Comparison of ENCODE assay signal across 25 mouse cellular contexts in the genomic region with DNA sequence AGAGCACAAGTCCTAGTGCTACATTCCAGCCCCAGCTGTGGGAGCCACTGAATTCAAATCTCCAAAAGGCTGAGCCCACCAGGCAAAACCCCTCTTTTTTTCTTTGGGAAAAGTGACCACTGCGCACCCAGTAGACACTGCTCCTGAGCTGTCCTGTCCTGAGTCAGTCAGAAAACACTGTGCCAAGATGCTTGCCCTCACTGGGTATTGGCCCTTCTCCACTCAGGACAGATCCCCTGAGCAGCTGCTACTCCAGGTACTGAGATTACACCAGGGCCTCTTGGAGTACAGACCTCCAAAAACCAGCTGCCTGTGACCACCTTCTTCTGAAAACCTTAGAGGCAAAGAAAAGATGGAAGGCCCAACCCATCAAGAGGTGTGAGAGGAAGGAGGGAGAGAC. TPM values are rescaled to one million over a fixed set of nuclear protein-coding genes. Genes with fewer than 3 reads are reported as not detected.
DNase-seq lines count a peak whose midpoint lies in the region; ATAC-seq lines count a peak whose summit lies in the region.
"Had no signal": no experiment of that assay in that cellular context is flagged by ENCODE, and none has a peak within 500 bp of the region (broad histone marks: within the 10 kb centered on the region; RNA-seq: fewer than 3 reads in every experiment).

No protein-coding gene starts in this region.

- 92% methylated on average over 1 of the region's 1 CpGs for WGBS in forebrain, embryonic 13.5 days
- WGBS in forebrain, embryonic 14.5 days = 94% methylated on average over 1 of the region's 1 CpGs
- 88% methylated on average over 1 of the region's 1 CpGs for WGBS in heart, embryonic 13.5 days
- 100% methylated on average over 1 of the region's 1 CpGs for WGBS in midbrain, embryonic 11.5 days
- 100% methylated on average over 1 of the region's 1 CpGs for WGBS in midbrain, embryonic 15.5 days

- DNase-seq in forebrain, embryonic 14.5 days (ENCODE audit: low spot score) = no peak
- DNase-seq in heart, postnatal 4 days = no peak
- peak; percentile 6 for DNase-seq in midbrain, embryonic 11.5 days (ENCODE audit: low spot score, missing footprints)
- DNase-seq: adrenal gland, adult 2 months; adrenal gland, postnatal 14 days; cerebellum, adult 11-12 months; cerebellum, adult 9-11 months; cerebellum, postnatal 36 days; embryo, embryonic 11 days; gastrocnemius, postnatal 25 days; heart, adult 2 months; heart, postnatal 10 days; kidney, adult 11 months had no signal

- no peak for ATAC-seq in forebrain, embryonic 13.5 days
- no peak for ATAC-seq in forebrain, embryonic 14.5 days
- ATAC-seq in heart, embryonic 13.5 days (ENCODE audit: extremely low read depth, insufficient number of reproducible peaks, low FRiP score, low TSS enrichment) = no peak
- ATAC-seq in midbrain, embryonic 11.5 days (ENCODE audit: low FRiP score) = no peak
- no peak for ATAC-seq in midbrain, embryonic 15.5 days (replicated peaks)
- ATAC-seq: CD4-positive, CD25-positive, alpha-beta regulatory T cell, adult 4 months; forebrain, embryonic 15.5 days; hindbrain, embryonic 16.5 days; intestine, embryonic 15.5 days had no signal

- H3K27ac ChIP-seq in forebrain, embryonic 13.5 days = no peak overlapping the region
- no peak overlapping the region for H3K27ac ChIP-seq in forebrain, embryonic 14.5 days (ENCODE audit: low read depth, low read length)
- H3K27ac ChIP-seq in heart, embryonic 13.5 days (replicated peaks) = no peak overlapping the region
- H3K27ac ChIP-seq in midbrain, embryonic 11.5 days (ENCODE audit: low read depth, low read length) = no peak overlapping the region
- no peak overlapping the region for H3K27ac ChIP-seq in midbrain, embryonic 15.5 days
- H3K27ac ChIP-seq: forebrain, embryonic 10.5 days; forebrain, embryonic 15.5 days; heart, adult 2 months; heart, embryonic 15.5 days; hindbrain, embryonic 10.5 days; hindbrain, embryonic 13.5 days; intestine, embryonic 15.5 days had no signal

- H3K4me2 ChIP-seq in forebrain, embryonic 13.5 days = no peak overlapping the region
- no peak overlapping the region for H3K4me2 ChIP-seq in forebrain, embryonic 14.5 days (ENCODE audit: low read length)
- H3K4me2 ChIP-seq in heart, embryonic 13.5 days = no peak overlapping the region
- no peak overlapping the region for H3K4me2 ChIP-seq in midbrain, embryonic 11.5 days
- H3K4me2 ChIP-seq in midbrain, embryonic 15.5 days = no peak overlapping the region
- H3K4me2 ChIP-seq: forebrain, embryonic 15.5 days; heart, embryonic 11.5 days; heart, embryonic 15.5 days; hindbrain, embryonic 13.5 days; intestine, embryonic 15.5 days had no signal

- no peak overlapping the region for H3K4me3 ChIP-seq in forebrain, embryonic 13.5 days
- no peak overlapping the region for H3K4me3 ChIP-seq in forebrain, embryonic 14.5 days (ENCODE audit: low read depth, low read length)
- H3K4me3 ChIP-seq in heart, embryonic 13.5 days = no peak overlapping the region
- no peak overlapping the region for H3K4me3 ChIP-seq in midbrain, embryonic 11.5 days (ENCODE audit: low read depth, low read length)
- no peak overlapping the region for H3K4me3 ChIP-seq in midbrain, embryonic 15.5 days
- H3K4me3 ChIP-seq: forebrain, embryonic 10.5 days; forebrain, embryonic 15.5 days; heart, adult 2 months; heart, embryonic 15.5 days; hindbrain, embryonic 10.5 days; hindbrain, embryonic 13.5 days; intestine, embryonic 15.5 days had no signal

- H3K27me3 ChIP-seq in forebrain, embryonic 13.5 days = no peaks in the 10 kb centered on the region
- H3K27me3 ChIP-seq in forebrain, embryonic 14.5 days (replicated peaks; ENCODE audit: control insufficient read depth, insufficient read depth, low read length) = no peaks in the 10 kb centered on the region
- H3K27me3 ChIP-seq in heart, embryonic 13.5 days (replicated peaks) = no peaks in the 10 kb centered on the region
- peaks cover 12% of the 10 kb centered on the region for H3K27me3 ChIP-seq in midbrain, embryonic 11.5 days (ENCODE audit: control insufficient read depth, insufficient read depth, low read length)
- H3K27me3 ChIP-seq in midbrain, embryonic 15.5 days (replicated peaks) = no peaks in the 10 kb centered on the region
- H3K27me3 ChIP-seq: forebrain, embryonic 15.5 days; heart, embryonic 15.5 days; hindbrain, embryonic 13.5 days; intestine, embryonic 15.5 days had no signal

- H3K9ac ChIP-seq in forebrain, embryonic 13.5 days = 0 out of 2 replicates have a peak overlapping the region, but pooled peaks have one; percentile 4
- H3K9ac ChIP-seq in forebrain, embryonic 14.5 days (ENCODE audit: low read length) = no peak overlapping the region
- H3K9ac ChIP-seq in heart, embryonic 13.5 days = 0 out of 2 replicates have a peak overlapping the region, but pooled peaks have one; percentile 19
- no peak overlapping the region for H3K9ac ChIP-seq in midbrain, embryonic 11.5 days (ENCODE audit: low read length)
- H3K9ac ChIP-seq in midbrain, embryonic 15.5 days = no peak overlapping the region
- H3K9ac ChIP-seq: forebrain, embryonic 15.5 days; heart, embryonic 15.5 days; hindbrain, embryonic 13.5 days; intestine, embryonic 15.5 days had no signal

- peaks cover 37% of the 10 kb centered on the region for H3K36me3 ChIP-seq in forebrain, embryonic 13.5 days (ENCODE audit: poor library complexity, severe bottlenecking)
- peaks cover 35% of the 10 kb centered on the region for H3K36me3 ChIP-seq in forebrain, embryonic 14.5 days (ENCODE audit: control insufficient read depth, insufficient read depth, low read length)
- no peaks in the 10 kb centered on the region for H3K36me3 ChIP-seq in heart, embryonic 13.5 days
- H3K36me3 ChIP-seq in midbrain, embryonic 11.5 days (ENCODE audit: control insufficient read depth, insufficient read depth, low read length) = no peaks in the 10 kb centered on the region
- H3K36me3 ChIP-seq in midbrain, embryonic 15.5 days (replicated peaks) = peaks cover 5% of the 10 kb centered on the region; the same call in 1 of the 2 replicates
- H3K36me3 ChIP-seq: heart, embryonic 15.5 days; hindbrain, embryonic 10.5 days; intestine, embryonic 15.5 days had no signal

- H3K4me1 ChIP-seq in forebrain, embryonic 13.5 days = peaks cover 23% of the 10 kb centered on the region
- peaks cover 8% of the 10 kb centered on the region for H3K4me1 ChIP-seq in forebrain, embryonic 14.5 days (ENCODE audit: control insufficient read depth, insufficient read depth, low read length)
- peaks cover 69% of the 10 kb centered on the region for H3K4me1 ChIP-seq in heart, embryonic 13.5 days
- H3K4me1 ChIP-seq in midbrain, embryonic 11.5 days (ENCODE audit: control insufficient read depth, insufficient read depth, low read length) = peaks cover 17% of the 10 kb centered on the region
- peaks cover 11% of the 10 kb centered on the region for H3K4me1 ChIP-seq in midbrain, embryonic 15.5 days

- H3K9me3 ChIP-seq in forebrain, embryonic 13.5 days (replicated peaks) = no peaks in the 10 kb centered on the region
- H3K9me3 ChIP-seq in forebrain, embryonic 14.5 days (replicated peaks; ENCODE audit: control insufficient read depth, low read length) = no peaks in the 10 kb centered on the region
- no peaks in the 10 kb centered on the region for H3K9me3 ChIP-seq in heart, embryonic 13.5 days
- no peaks in the 10 kb centered on the region for H3K9me3 ChIP-seq in midbrain, embryonic 11.5 days (ENCODE audit: control insufficient read depth, low read length)
- no peaks in the 10 kb centered on the region for H3K9me3 ChIP-seq in midbrain, embryonic 15.5 days
- H3K9me3 ChIP-seq: forebrain, embryonic 10.5 days; forebrain, embryonic 15.5 days; heart, embryonic 15.5 days; hindbrain, embryonic 10.5 days; hindbrain, embryonic 13.5 days; intestine, embryonic 15.5 days had no signal

RNA-seq across cellular contexts. Expression of a gene that starts 51.4 kb away (rescaled TPM):
- polyA plus RNA-seq in forebrain, embryonic 13.5 days (2015; fragmentation: Nextera tagmentation; extraction: Ambion mirVana) = 27.2 and 31.1 TPM in 2 replicates
- polyA plus RNA-seq in forebrain, embryonic 14.5 days (2014; fragmentation: Nextera tagmentation; extraction: Ambion mirVana) = 32.6 and 40.2 TPM in 2 replicates
- 3.7 and 3.9 TPM in 2 replicates for polyA plus RNA-seq in heart, embryonic 13.5 days (2015; fragmentation: Nextera tagmentation; extraction: Ambion mirVana)
- total RNA-seq in heart, postnatal 4 days (2021) = 1 to 10 TPM; 8.7 to 8.8 TPM
- polyA plus RNA-seq in midbrain, embryonic 11.5 days (2014; fragmentation: Nextera tagmentation; extraction: Ambion mirVana) = 13.5 and 13.8 TPM in 2 replicates
- polyA plus RNA-seq in midbrain, embryonic 15.5 days (2015; fragmentation: Nextera tagmentation; extraction: Ambion mirVana) = 47.6 and 53.1 TPM in 2 replicates

Comparison
In these comparisons a context has a peak if more than half of its experiments do, and no peak if none do; other contexts are left out.
1. H3K9ac ChIP-seq: peak in forebrain, embryonic 13.5 days (single experiment) and heart, embryonic 13.5 days (single experiment); none in forebrain, embryonic 14.5 days (single experiment), midbrain, embryonic 11.5 days (single experiment) and midbrain, embryonic 15.5 days (single experiment).